Mouse (Mus musculus): ENCODE measurements at regions not wholly inside any gene's neighbourhood (a gene's known extent, or its start where the extent isn't known, plus 50 kb on each side); places are given as distances from the start of the nearest gene placed in this dataset.

DNA sequence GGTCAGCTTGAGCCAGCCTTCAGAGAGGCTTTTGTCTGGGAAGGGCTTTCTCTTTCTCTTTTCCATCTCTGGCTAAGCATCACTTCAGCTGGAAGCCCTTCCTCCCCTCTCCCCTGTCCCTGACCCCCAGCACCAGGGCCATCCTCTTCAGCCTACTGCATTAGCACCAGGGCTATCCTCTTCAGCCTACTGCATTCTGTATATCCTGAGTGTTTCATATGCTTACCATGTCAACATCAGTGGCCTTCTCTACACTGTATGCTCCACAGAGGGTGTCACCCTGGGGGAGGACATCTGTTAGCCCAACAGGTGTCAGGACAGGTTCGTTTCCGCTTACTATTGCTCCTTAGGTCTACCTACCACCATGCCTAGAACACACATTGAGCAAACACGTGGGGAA, 282.5 kb downstream of the Rps24 start:
- no peak for DNase-seq

DNA sequence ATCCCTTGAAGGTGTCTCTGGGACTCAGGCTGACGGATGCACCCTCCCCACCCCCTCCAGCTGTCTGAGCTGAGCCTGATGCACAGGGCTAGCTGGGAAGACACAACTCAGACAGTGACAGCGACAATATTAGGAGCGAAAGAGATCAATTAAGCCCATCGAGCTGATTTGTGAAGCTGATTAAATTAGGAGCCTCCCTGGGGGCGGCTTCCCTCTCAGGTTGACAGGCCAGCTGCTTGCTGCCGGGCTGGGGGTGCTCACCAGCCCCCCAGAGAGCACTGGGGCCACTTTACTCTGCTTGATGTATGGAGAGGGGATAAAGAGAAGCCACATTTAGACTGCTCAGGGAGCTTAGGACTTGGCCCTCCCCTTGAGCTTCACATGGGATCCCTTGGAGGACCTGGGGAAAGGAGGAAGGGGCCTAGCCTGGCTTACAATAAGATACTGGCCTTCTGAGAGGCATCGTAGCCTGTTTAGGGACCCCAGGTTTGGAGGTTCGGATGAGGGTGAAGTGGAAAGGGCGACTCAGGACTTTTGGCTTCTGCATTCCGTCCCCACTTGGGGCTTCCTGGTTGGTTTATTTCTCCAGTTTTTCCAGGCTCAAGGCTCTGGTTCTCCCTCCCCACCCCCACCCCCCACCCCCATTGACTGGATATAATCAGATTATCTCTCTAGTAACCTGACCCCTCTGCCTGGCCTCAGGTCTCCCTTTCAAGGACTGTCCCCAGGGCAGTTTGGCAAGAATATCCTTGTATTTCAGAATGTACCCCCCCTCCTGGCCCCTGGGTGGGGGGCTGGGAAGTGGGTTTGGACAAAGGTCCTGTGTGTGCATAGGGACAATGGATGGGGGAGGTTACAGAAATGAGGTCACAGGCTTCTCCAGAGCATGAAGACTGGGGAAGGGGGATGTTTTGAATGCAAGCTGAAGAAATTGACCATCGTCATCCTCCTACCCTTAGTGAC, 283.4 kb downstream of the Rps24 start:
- no peak for DNase-seq

DNA sequence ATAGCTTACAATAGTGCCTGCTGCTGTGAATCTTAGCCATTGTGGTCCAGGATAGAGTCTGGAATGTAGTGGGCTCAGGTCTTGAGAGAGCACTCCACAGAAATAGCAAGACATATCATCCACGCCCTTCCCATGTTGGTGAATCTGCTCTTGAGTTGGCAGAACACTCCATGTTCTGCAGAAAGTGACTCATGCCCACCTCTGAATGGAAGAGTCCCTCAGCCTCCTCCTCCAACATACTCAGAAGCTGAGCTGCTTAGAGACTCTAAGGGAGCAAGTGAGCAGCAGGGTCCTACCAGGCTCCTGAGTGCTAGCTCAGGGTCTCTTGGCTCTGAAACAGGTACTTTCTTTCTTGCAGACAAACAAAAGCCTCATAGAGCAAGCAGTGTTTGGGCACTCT, 284.7 kb downstream of the Rps24 start:
- DNase-seq: no peak

DNA sequence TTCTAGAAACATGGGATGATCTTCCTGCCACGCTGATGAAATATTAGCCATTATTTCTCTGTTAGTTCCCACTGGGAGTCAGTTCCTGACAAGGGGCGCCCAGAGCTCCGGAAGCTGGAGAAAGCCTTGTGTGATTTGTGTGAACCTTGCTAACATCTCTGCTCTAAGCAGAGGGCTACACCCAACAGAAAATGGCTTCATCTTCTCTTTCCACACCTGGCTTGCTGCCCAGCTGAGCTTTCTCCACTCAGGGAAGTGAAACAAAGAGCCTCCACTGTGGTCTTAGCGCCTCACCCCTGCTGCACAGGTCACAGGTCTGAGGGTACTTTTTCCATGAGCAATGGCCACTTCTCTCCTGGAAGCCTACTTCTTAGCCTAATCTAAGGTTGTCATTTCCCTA, 285.2 kb downstream of the Rps24 start:
- DNase-seq: peak; percentile 32

DNA sequence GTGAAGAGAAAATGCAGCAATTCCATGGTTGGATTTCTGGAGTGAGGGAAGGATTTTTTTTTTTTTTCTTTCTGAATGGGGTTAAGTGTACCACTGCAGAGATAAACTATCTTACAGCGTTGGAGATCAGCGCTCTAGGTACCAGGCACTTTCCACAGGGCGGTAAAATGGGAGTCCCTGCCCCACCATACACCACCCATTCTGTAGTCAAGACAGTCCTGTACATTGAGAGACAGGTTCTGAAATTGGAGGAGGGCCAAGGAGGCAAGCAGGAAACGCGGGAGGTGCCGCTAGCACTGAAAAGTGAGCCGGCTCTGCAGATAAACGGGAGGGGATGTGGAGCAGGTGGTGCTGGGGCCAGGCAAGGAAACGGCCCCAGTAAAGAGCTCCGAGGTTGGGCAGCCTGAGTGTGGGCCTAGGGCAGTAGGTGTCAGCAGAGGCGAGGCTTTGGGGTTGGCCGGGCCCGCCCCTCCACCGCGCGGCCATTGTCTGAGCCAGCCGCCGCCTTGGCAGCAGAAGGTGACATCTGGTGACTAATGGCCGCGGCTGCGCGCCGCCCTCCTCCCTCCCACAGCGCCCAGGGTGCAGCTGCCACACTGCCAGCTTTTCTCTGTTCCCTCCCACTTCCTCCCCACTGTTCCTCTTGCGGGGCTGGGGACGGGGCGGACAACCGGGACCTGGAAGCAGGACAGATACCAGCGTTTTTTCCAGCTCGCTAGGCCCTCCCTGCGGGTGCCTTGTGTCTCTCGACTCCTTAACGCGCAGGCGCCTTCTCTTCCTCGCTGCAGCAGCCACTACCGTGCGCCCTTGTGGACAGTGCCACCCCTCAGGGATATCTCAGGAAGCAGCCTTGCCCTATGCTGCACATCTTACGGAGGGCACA, 292.1 kb downstream of the Rps24 start:
- DNase-seq: peak; percentile 94

DNA sequence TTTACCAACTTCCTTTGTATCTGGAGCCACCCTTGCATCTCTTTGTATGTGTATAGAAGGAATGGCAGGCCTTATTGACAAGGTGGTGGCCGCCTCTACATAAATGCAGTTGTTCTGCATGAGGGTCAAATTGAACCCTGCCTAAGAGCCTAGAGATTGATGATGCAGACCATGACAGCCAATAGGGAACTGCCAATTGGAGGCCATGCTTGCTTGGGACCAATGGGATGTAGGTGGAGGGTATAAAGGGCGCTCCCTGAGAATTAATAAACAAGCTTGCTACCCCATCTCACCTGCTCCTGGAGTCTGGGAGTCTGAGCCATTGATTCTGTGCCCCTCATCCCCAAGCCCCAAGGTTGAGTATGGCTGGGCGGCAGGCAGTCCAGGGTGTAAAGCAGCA, 294.7 kb downstream of the Rps24 start:
- peak; percentile 27 for DNase-seq

DNA sequence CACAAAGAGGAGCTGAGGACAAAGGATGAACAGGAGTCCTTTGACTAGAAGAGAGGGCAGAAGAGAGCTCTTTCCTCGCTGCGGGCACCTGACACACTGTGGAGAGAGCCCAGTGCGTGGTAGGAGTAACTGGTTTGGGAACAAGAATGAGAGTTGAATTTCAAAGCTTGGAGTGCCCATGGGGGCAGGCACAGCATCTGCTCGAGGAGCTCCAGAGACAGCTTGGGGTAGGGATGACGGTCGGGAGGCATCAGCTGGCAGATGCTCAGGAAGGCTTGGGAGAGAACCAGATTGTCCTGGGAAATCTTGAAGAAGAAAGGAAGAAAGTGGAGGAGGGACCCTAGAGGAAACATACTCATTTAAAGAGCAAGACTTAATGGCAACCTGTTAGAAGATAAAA, 297.0 kb downstream of the Rps24 start:
- no peak for DNase-seq

DNA sequence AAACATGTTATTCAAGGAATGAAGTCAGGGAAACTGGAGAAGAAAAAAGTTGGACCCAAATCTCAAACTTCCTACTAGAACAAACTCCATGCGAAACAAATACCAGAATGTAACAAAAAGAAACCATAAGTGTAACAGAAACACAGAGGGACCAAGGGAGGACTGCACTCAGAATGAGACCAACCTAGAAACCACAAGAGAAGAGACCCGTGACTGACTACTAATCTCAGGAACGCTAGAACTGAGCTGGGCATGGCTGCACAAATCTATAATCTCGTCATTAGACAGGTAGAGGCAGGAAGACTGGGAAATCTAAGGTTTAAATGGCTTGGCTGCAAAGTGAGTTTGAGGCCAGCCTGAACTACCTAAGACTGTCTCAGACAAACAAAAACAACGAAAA, 298.5 kb downstream of the Rps24 start:
- DNase-seq: no peak

DNA sequence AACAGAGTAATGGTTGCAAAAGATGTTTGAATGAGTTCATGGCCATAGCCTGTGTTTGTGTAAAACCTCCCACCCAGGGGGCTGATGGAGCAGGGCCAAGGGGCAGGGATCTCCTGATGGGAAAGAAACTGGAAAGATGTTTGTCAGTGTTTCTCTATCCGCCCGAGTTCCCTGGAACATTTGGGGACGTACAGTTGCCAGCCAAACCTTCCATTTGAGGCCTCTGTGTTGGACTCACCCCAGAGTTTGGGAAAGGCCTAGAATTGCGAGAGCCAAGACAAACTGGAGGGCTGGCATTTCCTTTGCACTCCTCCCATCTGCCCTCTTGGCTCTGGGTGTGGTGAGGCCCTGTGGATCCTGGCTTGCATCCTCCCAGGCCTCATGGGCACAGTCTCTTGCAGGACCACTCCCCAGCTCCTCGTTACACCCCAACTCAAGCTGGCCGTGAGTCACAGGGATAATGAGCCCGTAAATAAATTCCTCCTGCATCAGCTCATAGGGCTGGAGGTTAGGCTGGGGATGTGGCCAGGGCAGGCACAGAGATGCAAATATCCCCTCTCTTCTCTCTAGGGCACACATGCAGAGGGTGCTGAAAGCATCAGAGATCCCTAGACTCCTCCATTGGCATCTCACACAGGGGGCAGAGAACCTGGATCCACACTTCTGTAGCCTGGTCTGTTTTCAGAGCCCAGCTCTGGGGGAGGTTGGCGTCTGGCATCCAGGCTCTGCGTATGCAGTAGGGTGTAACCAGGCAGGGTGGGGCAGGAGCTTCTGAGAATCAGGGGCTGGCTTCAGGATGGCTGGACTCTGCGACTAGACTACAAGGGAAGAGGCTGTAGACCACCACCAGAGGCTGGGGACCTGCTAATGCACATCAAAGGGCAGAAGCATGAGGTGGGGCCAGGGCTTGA, 306.7 kb downstream of the Rps24 start:
- DNase-seq: peak; percentile 34

DNA sequence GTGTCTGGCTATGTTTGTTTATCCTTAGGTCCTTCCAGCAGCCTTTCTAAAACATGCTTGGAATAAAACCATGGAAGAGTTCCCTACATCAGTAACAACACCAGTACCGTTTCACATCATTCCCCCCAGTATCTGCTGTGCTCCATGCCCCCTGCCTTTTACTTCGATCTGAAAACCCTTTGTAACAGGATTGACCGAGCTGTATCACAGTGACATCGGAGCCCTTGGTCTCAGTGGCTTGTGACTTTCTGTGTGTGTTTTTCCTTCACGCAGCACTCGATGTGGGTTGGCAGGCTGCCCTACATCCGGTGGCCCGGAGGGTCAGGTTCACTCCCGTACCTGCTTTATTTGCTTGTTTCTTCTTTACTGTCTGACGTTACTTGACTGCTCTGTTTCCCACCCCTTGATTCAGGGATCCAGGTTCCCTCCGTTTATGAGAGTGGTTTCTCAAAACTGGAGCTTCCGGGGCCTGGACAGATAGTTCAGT, 307.5 kb downstream of the Rps24 start:
- no peak for DNase-seq

DNA sequence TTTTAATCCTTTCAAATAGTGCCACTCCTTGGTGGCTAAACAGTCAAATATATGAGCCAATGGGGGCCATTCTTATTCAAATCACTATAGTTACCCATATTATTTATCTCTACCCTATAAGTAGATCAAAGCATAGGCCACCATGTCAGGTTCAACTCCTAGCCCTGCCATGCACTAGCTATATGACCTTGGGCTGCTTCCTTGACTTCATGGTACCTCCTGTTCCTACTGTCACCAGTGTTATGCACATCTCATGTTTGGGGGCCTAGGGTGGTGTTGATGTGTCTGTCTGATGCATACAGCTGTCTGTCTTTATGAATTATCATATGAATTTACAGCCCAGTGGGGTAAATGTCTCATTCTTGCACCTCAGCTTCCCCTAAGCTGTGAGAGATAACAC, 310.6 kb downstream of the Rps24 start:
- DNase-seq: no peak

DNA sequence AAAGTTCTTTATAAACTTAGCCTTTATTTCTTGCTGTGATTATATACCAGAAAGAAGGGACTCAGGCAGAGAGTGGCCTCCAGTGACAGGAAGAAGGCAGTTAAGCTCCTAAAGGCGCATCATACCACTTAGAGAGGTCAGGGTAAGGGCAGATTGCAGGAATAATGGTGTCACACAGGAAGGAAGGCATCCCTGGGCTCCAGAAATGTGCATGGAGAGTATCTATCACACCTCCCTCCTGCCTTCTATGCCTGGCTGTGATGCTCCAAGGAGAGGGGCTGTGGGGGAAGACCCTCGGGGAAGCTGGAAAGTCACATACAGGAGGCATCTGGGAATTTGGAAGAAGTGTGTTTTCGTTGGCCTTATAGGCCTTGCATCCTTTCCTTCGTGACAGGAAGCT, 311.1 kb downstream of the Rps24 start:
- DNase-seq: no peak

DNA sequence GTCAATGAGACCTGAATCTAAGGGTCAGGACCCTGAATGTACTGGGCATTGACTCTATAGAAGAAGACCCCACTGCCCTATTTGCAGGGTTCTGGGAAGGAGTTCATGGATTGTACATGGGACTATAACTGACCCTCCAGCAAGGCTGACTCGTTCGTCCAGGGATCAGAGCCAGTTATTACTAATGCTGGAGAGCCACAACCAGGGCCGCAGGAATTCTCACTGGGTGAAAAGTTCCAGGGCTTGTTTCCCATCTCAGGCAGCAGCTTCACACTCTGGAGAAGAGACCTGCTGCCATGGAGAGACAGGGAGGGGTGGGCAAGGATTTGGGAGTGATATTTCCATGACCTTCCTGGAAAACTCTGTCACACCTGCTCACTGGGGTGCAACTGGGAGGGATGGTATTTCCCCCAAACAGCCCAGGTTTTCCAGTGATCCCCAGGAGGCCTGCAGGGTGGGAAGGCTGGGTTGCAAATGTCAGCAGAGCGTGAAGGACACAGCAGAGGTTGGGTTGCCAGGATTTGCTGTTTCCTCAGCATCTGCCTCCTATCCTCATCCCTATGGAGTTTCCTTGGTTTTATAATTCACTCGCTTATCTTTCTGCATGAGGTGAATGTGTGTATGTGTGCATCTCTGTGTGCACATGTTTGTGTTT, 316.2 kb downstream of the Rps24 start:
- DNase-seq: no peak

DNA sequence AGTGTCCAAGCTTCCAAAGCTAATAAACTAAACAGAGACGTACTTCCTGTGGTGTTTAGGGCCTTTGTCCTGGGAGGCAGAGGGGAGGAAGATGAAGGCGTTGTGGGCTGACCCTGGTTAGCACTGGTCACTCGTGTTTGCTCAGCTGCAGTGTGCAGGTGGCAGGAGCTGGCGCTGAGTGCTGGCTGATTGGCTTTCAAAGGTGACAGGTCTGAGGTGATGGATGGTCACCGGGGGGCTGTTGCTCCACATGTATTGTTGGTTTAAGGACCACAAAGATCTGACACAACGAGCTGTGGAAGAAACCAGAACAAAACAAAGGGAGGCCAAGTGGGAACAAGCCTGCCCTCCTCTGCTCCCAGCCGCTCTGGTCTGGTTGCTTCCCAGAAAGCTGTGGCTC, 320.1 kb downstream of the Rps24 start:
- peak; percentile 13 for DNase-seq

DNA sequence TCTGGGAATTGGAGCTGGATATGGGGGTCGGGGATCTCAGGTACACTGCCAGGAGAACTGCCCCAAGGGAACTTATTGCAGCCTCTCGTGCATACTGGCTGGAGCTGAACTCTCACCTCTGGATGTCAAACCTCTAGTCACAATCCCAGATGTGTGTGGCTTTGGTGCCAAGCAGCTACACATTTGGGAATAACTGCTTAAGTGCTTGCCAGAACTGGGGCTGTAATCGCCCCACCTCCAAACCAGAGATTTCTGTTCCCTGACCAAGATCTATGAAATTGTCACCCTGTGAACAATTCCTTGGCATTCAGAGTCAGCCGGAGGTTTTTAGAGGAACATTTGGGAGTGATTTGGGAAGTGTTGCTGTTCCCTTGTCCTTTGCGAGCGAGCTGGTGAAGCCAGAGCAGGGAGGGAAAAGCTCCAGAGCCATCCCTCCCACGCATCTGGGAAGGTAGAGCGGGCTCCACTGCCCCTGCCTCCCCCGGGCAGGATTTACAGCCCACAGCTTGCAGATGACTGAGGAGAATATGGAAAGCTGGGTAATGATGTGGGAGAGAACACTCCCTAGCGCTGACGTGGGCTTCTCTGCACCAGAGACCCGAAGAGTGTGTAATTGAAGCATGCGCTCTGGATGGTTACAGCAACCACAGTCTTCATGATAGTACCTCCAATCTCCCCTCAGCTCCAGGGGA, 336.1 kb downstream of the Rps24 start:
- peak; percentile 48 for DNase-seq

DNA sequence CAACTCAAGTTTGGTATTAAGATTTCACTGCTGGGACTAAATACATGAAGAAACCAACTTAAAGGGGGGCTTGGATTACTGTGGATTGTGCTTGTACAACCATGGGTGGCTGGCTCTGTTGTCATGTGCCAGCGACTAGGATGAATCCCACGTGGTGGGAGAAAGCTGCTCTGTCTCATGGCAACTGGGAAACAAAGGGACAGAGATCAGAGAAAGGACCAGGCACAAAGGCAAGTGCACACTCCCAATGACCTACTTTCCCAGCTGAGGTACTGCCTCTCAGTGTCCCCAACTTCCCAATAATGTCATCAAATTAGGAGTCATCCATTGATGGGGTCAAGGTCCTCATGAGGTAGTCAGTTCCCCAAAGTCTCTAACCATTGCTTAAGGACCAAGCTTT, 337.4 kb downstream of the Rps24 start:
- no peak for DNase-seq

DNA sequence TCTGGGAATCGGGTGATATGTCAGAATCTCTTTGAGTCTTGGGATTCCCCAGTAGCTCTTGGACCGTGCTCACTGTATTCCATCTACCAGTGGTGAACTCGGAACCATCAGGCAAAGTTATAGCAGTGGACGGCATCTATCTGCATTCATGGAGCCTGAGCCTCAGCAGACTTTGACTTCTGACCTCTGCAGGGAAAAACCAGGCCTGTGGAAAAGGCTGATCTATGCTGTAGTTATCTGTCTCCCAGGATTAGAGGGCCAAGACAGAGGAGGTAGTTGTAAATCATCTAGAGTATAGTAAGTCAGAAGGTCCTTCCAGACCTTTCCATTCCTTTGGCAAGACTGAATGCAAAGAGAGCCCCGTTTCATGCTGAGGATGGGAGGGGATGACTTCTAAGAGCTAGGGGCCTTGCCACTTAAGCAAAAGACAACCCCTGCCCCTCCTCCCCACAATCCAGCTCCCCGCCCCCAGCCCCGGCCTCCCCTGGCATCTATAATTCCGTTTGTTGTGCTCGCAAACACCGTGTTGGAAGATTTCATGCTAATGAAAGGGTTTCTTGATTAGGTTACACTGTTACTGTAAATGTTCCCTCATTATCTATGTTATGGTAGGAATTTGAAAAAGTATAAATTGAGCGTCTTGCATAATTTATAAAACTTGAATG, 338.9 kb downstream of the Rps24 start:
- DNase-seq: no peak

DNA sequence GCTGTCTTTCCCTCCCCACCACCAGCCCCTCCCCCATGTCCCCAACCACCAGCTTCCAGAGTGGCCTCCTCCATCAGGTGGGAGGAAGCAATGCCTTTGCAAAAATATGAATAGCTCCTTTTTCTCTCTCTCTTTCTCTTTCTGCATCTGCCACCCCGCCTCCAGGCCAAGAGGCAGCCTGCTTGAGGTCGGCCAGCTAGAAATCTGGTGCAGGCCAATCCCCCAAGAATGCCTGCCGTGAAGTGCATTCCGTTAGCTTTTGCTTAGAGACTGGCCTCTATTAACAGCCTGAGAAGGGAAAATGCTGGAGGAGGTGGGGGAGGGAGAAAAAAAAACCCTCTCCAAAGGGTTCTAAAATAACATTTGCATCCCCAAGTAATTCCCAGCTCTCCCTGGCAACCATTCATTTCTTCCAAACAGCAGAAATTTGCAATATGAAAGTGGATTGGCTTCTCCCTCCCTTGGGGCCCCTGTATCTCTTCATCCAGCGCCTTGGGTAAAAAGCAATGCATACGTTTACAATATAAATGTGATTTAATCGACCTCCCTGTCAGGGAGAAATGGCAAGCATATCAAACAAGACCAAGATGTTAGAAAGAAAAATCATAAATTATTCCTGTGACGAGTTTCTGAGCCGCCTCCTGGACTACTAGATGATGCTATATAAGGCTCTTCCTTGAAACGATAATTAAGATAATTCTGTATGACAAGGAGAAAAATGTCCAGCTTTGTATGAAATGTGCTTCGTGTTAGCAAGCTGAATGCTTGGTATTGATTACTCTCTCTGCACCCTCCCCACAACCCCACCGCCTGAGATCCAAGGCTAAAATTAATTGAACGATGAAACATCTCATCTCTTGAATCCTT, 339.8 kb downstream of the Rps24 start:
- DNase-seq: no peak

DNA sequence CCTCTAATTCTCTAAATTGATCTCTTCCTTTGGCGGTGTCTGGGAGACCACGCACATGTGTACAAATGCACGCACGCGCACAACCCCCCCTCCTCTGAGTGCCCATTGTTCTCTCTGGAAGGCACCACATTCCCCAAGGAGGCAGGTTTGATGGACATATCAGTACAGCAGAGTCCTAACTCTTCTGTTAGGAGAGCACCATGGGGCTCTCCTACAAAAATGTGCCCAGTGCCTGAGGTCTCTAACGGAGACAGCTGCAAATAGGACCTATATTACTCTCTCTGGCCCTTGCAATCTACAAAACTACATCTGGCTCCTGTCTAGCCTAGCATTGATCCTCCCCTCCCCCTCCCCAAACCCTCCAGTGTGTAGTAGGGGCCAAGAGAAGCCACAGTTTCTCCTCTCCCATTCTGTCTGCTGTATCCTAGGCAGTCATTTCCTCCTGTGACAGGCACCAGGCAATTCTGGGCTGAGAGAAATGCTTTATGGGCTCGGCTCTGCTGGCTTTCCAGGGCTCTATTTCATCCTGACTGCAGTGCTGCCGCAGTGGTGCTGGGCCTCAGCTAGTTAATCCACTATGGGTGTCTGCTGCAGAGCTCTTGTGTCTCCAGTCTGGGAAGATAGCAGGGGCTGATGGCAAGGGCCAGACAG, 340.6 kb downstream of the Rps24 start:
- DNase-seq: no peak

Measured in adrenal gland, postnatal 14 days (tissue).